Mouse (Mus musculus) midbrain, embryonic 11.5 days (tissue): Measurements from ENCODE around the gene Crbn. TPM values are rescaled to one million over a fixed set of nuclear protein-coding genes. Genes with fewer than 3 reads are reported as not detected.

ENCODE experiments used
- ATAC-seq: fragments of 200-750 bp; cut with Nextera tagmentation; 2 replicates; pipeline ENCODE4 v1.8.0; 2017; ENCODE audit warnings: moderate TSS enrichment, moderate library complexity; ENCODE audit not compliant: low FRiP score
- DNase-seq: peaks from one replicate; pipeline ENCODE4 v3.0.0; 2015; ENCODE audit warnings: low spot score; ENCODE audit errors: missing footprints
- H3K27ac ChIP-seq: fragments of 300-500 bp; sonication (generic); 2 replicates; pipeline ENCODE4 v1.5.1; 2014; ENCODE audit warnings: low read depth, low read length
- H3K27me3 ChIP-seq: fragments of 300-500 bp; sonication (generic); 2 replicates; pipeline ENCODE4 v1.6.1; 2014; ENCODE audit warnings: mild to moderate bottlenecking, low read length, moderate library complexity, mixed read lengths; ENCODE audit not compliant: control insufficient read depth, insufficient read depth
- H3K36me3 ChIP-seq: fragments of 300-500 bp; sonication (generic); 2 replicates; pipeline ENCODE4 v1.6.1; 2014; ENCODE audit warnings: mild to moderate bottlenecking, low read length, moderate library complexity, mixed read lengths; ENCODE audit not compliant: control insufficient read depth, insufficient read depth
- H3K4me1 ChIP-seq: fragments of 300-500 bp; sonication (generic); 2 replicates; pipeline ENCODE4 v1.6.1; 2014; ENCODE audit warnings: low read length; ENCODE audit not compliant: control insufficient read depth, insufficient read depth
- H3K4me2 ChIP-seq: fragments of 300-500 bp; sonication (generic); 2 replicates; pipeline ENCODE4 v1.6.1; 2014; ENCODE audit warnings: mild to moderate bottlenecking, moderate library complexity
- H3K4me3 ChIP-seq: fragments of 300-500 bp; sonication (generic); 2 replicates; pipeline ENCODE4 v1.5.1; 2014; ENCODE audit warnings: low read depth, low read length
- H3K9ac ChIP-seq: fragments of 300-500 bp; sonication (generic); 2 replicates; pipeline ENCODE4 v1.6.1; 2014; ENCODE audit warnings: low read length
- H3K9me3 ChIP-seq: fragments of 300-500 bp; sonication (generic); 2 replicates; pipeline ENCODE4 v1.6.1; 2016; ENCODE audit warnings: low read length; ENCODE audit not compliant: control insufficient read depth
- WGBS: fragments of 180-500 bp; shearing (Covaris S2); extraction: QIAGEN DNeasy Blood & Tissue Kit; methylation state at CpG from one replicate; pipeline ENCODE4 v1.1.7; 2014; 5-methylcytosine and 5-hydroxymethylcytosine counted together
- polyA plus RNA-seq: library from polyadenylated mRNA; unstranded; fragments of >200 nt; fragmentation: Nextera tagmentation; extraction: Ambion mirVana; gene quantifications from 2 replicates; pipeline ENCODE4 v1.2.1, GENCODE M21; 2014

Gene Crbn
- polyA plus RNA-seq, 1 experiment from 2014 or later = 58.1 TPM

GRCm38 (mm10) chr6:106770046-106770445 is 29.8 kb downstream of the Crbn start:
- Histone ChIP-seq H3K36me3 (peaks cover 2% of the 10 kb centered on the region; the same call in 1 of the 2 replicates), H3K4me3 (peak overlapping the region; percentile 79), H3K27ac (no peak overlapping the region), H3K9me3 (no peaks in the 10 kb centered on the region), H3K4me1 (peaks cover 7% of the 10 kb centered on the region; the same call in 1 of the 2 replicates), H3K27me3 (no peaks in the 10 kb centered on the region), H3K9ac (peak overlapping the region; percentile 74), H3K4me2 (peak overlapping the region; percentile 90)
- no peak for DNase-seq
- 60% methylated on average over 4 of the region's 4 CpGs for WGBS
- ATAC-seq = no peak

- Histone ChIP-seq H3K9me3 (no peaks in the 10 kb centered on the region), H3K4me3 (peak overlapping the region; percentile 79), H3K27ac (no peak overlapping the region), H3K9ac (peak overlapping the region; percentile 74), H3K36me3 (peaks cover 2% of the 10 kb centered on the region; the same call in 1 of the 2 replicates), H3K27me3 (no peaks in the 10 kb centered on the region), H3K4me2 (peak overlapping the region; percentile 90), H3K4me1 (peaks cover 7% of the 10 kb centered on the region; the same call in 1 of the 2 replicates)
- ATAC-seq (peak; percentile 77), DNase-seq (peak; percentile 90)
- WGBS = 2% methylated on average over 33 of the region's 33 CpGs
These were observed 30.5 kb downstream of the Crbn start for GRCm38 (mm10) chr6:106769290-106769866.

GRCm38 (mm10) chr6:106768640-106769289 is 31.1 kb downstream of the Crbn start, which contains the start of gene Trnt1:
Gene Trnt1, plus strand, starts transcription at chr6:106769120.
- H3K27me3 ChIP-seq = no peaks in the 10 kb centered on the region
- H3K4me2 ChIP-seq = peak within 1 kb of the TSS; percentile 90
- H3K27ac ChIP-seq = no peak within 1 kb of the TSS
- peak; percentile 100 for ATAC-seq
- H3K4me1 ChIP-seq = peaks cover 7% of the 10 kb centered on the region; the same call in 1 of the 2 replicates
- WGBS = 10% methylated on average over 35 of the region's 35 CpGs
- no peaks in the 10 kb centered on the region for H3K9me3 ChIP-seq
- peak; percentile 100 for DNase-seq
- peak within 1 kb of the TSS; percentile 74 for H3K9ac ChIP-seq
- H3K36me3 ChIP-seq = peaks cover 2% of the 10 kb centered on the region; the same call in 1 of the 2 replicates
- H3K4me3 ChIP-seq = peak within 1 kb of the TSS; percentile 79

GRCm38 (mm10) chr6:106766774-106767173 is 33.1 kb downstream of the Crbn start:
- DNase-seq (no peak), ATAC-seq (no peak)
- Histone ChIP-seq H3K4me2 (no peak overlapping the region), H3K36me3 (no peaks in the 10 kb centered on the region), H3K27ac (no peak overlapping the region), H3K27me3 (no peaks in the 10 kb centered on the region), H3K4me3 (no peak overlapping the region), H3K9ac (no peak overlapping the region), H3K4me1 (peaks cover 7% of the 10 kb centered on the region; the same call in 1 of the 2 replicates), H3K9me3 (no peaks in the 10 kb centered on the region)
- WGBS = 76% methylated on average over 4 of the region's 4 CpGs

GRCm38 (mm10) chr6:106765892-106766291 is 34.0 kb downstream of the Crbn start:
- H3K4me1 ChIP-seq = peaks cover 7% of the 10 kb centered on the region; the same call in 1 of the 2 replicates
- 80% methylated on average over 1 of the region's 1 CpGs for WGBS
- H3K27ac ChIP-seq = no peak overlapping the region
- H3K36me3 ChIP-seq = no peaks in the 10 kb centered on the region
- H3K9me3 ChIP-seq = no peaks in the 10 kb centered on the region
- no peak overlapping the region for H3K4me3 ChIP-seq
- H3K4me2 ChIP-seq = no peak overlapping the region
- no peak for DNase-seq
- ATAC-seq = no peak
- H3K9ac ChIP-seq = no peak overlapping the region
- H3K27me3 ChIP-seq = no peaks in the 10 kb centered on the region

- DNase-seq = no peak
- H3K27me3 ChIP-seq = no peaks in the 10 kb centered on the region
- H3K9me3 ChIP-seq = no peaks in the 10 kb centered on the region
- no peak overlapping the region for H3K4me3 ChIP-seq
- no peak for ATAC-seq
- H3K4me1 ChIP-seq = no peaks in the 10 kb centered on the region
- no peaks in the 10 kb centered on the region for H3K36me3 ChIP-seq
- no peak overlapping the region for H3K4me2 ChIP-seq
- 80% methylated on average over 1 of the region's 1 CpGs for WGBS
- no peak overlapping the region for H3K27ac ChIP-seq
- no peak overlapping the region for H3K9ac ChIP-seq
These were observed 38.4 kb downstream of the Crbn start for GRCm38 (mm10) chr6:106761486-106761885.

GRCm38 (mm10) chr6:106760473-106761218 is 39.2 kb downstream of the Crbn start:
- Histone ChIP-seq H3K9me3 (no peaks in the 10 kb centered on the region), H3K36me3 (no peaks in the 10 kb centered on the region), H3K9ac (no peak overlapping the region), H3K27ac (no peak overlapping the region), H3K4me2 (no peak overlapping the region), H3K4me3 (no peak overlapping the region), H3K4me1 (no peaks in the 10 kb centered on the region), H3K27me3 (no peaks in the 10 kb centered on the region)
- ATAC-seq = no peak
- no peak for DNase-seq
- WGBS = 85% methylated on average over 3 of the region's 3 CpGs

- H3K27ac ChIP-seq = no peak overlapping the region
- H3K4me1 ChIP-seq = no peaks in the 10 kb centered on the region
- H3K9me3 ChIP-seq = no peaks in the 10 kb centered on the region
- WGBS = 86% methylated on average over 3 of the region's 3 CpGs
- DNase-seq (no peak), ATAC-seq (no peak)
- H3K4me2 ChIP-seq = no peak overlapping the region
- H3K4me3 ChIP-seq = no peak overlapping the region
- no peaks in the 10 kb centered on the region for H3K27me3 ChIP-seq
- no peaks in the 10 kb centered on the region for H3K36me3 ChIP-seq
- H3K9ac ChIP-seq = no peak overlapping the region
These were observed 41.6 kb downstream of the Crbn start for GRCm38 (mm10) chr6:106758299-106758698.

GRCm38 (mm10) chr6:106750291-106750690 is 49.6 kb downstream of the Crbn start:
- no peak overlapping the region for H3K4me2 ChIP-seq
- no peak overlapping the region for H3K9ac ChIP-seq
- H3K4me3 ChIP-seq = no peak overlapping the region
- no peaks in the 10 kb centered on the region for H3K9me3 ChIP-seq
- DNase-seq (no peak), ATAC-seq (no peak)
- 90% methylated on average over 7 of the region's 7 CpGs for WGBS
- H3K36me3 ChIP-seq = no peaks in the 10 kb centered on the region
- no peaks in the 10 kb centered on the region for H3K4me1 ChIP-seq
- H3K27ac ChIP-seq = no peak overlapping the region
- no peaks in the 10 kb centered on the region for H3K27me3 ChIP-seq
